Mouse (Mus musculus) lung, embryonic 14.5 days (tissue): ENCODE measurements at regions not wholly inside any gene's neighbourhood (a gene's known extent, or its start where the extent isn't known, plus 50 kb on each side); places are given as distances from the start of the nearest gene placed in this dataset.

Experiments used
- ATAC-seq: fragments of 200-750 bp; cut with Nextera tagmentation; 2 replicates; pipeline ENCODE4 v1.8.0; 2017; ENCODE audit warnings: mild to moderate bottlenecking, moderate TSS enrichment, moderate library complexity; ENCODE audit not compliant: insufficient read depth
- DNase-seq: peaks from one replicate; pipeline ENCODE4 v3.0.0-alpha.2; 2015
- H3K27ac ChIP-seq: fragments of 300-500 bp; sonication (generic); 2 replicates; pipeline ENCODE4 v1.5.1; 2014; ENCODE audit warnings: low read depth, mild to moderate bottlenecking, moderate library complexity
- H3K27me3 ChIP-seq: fragments of 300-500 bp; sonication (generic); 2 replicates; pipeline ENCODE4 v1.6.1; 2014; ENCODE audit warnings: low read length, control low read depth; ENCODE audit not compliant: insufficient read depth
- H3K36me3 ChIP-seq: fragments of 300-500 bp; sonication (generic); 2 replicates; pipeline ENCODE4 v1.6.1; 2014; ENCODE audit warnings: control low read depth; ENCODE audit not compliant: insufficient read depth
- H3K4me1 ChIP-seq: fragments of 300-500 bp; sonication (generic); 2 replicates; pipeline ENCODE4 v1.6.1; 2014; ENCODE audit warnings: antibody characterized with exemption, control low read depth; ENCODE audit not compliant: insufficient read depth
- H3K4me2 ChIP-seq: fragments of 300-500 bp; sonication (generic); 2 replicates; pipeline ENCODE4 v1.6.1; 2014; ENCODE audit warnings: mild to moderate bottlenecking
- H3K4me3 ChIP-seq: fragments of 300-500 bp; sonication (generic); 2 replicates; pipeline ENCODE4 v1.5.1; 2014; ENCODE audit warnings: low read depth, low read length
- H3K9ac ChIP-seq: fragments of 300-500 bp; sonication (generic); 2 replicates; pipeline ENCODE4 v1.6.1; 2014
- H3K9me3 ChIP-seq: fragments of 300-500 bp; sonication (generic); 2 replicates; pipeline ENCODE4 v1.6.1; 2016; ENCODE audit warnings: low read depth, low read length, control low read depth
- CTCF ChIP-seq: IDR thresholded peaks from 2 replicates; pipeline ENCODE4 v1.5.1; 2016; ENCODE audit warnings: antibody characterized with exemption, low read depth
- WGBS: fragments of 180-500 bp; shearing (Covaris S2); extraction: QIAGEN DNeasy Blood & Tissue Kit; methylation state at CpG from one replicate; pipeline ENCODE4 v1.1.7; 2014; 5-methylcytosine and 5-hydroxymethylcytosine counted together

- no peak overlapping the region for H3K9ac ChIP-seq
- no peak overlapping the region for H3K4me2 ChIP-seq
- peak; percentile 84 for ATAC-seq
- no peak for TF ChIP-seq CTCF
- no peaks in the 10 kb centered on the region for H3K27me3 ChIP-seq
- no peaks in the 10 kb centered on the region for H3K9me3 ChIP-seq
- WGBS, result 50% methylated on average over 12 of the region's 12 CpGs
- no peaks in the 10 kb centered on the region for H3K4me1 ChIP-seq
- H3K4me3 ChIP-seq, result no peak overlapping the region
- H3K36me3 ChIP-seq, result no peaks in the 10 kb centered on the region
- peak overlapping the region; percentile 46; the same call in 1 of the 2 replicates for H3K27ac ChIP-seq
- peak; percentile 81 for DNase-seq
Measured at GRCm38 (mm10) chr1:91701475-91701874, 99.8 kb upstream of the Twist2 start.

DNA sequence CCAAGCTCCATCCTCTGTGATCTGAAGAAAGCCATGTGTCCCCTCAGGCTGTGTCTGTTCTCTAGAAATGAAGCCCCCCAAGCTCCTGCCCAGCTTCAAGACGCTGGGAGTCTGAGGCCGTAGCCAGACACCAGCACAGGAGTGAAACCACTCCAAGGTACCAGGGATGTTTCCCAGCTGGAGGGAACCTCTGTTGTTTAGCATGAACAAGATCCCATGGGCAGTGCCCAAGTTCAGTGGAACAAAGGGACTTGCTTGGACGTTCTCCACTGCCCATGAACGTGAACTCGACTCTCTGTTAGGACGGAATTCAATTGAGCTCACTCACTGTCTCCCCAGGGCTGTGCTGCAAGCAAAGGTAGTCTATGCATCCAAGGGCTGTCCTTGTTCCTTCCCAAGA lies 99.2 kb upstream of the Twist2 start:
- H3K36me3 ChIP-seq, result no peaks in the 10 kb centered on the region
- TF ChIP-seq CTCF, result no peak
- H3K4me2 ChIP-seq, result no peak overlapping the region
- DNase-seq (peak; percentile 33), ATAC-seq (no peak)
- no peak overlapping the region for H3K9ac ChIP-seq
- no peaks in the 10 kb centered on the region for H3K4me1 ChIP-seq
- WGBS, result 77% methylated on average over 6 of the region's 6 CpGs
- H3K9me3 ChIP-seq, result no peaks in the 10 kb centered on the region
- H3K27me3 ChIP-seq, result no peaks in the 10 kb centered on the region
- H3K4me3 ChIP-seq, result no peak overlapping the region
- peak overlapping the region; percentile 46; the same call in 1 of the 2 replicates for H3K27ac ChIP-seq

- no peak for TF ChIP-seq CTCF
Measured at GRCm38 (mm10) chr1:91702737-91703136, 98.5 kb upstream of the Twist2 start.

DNA sequence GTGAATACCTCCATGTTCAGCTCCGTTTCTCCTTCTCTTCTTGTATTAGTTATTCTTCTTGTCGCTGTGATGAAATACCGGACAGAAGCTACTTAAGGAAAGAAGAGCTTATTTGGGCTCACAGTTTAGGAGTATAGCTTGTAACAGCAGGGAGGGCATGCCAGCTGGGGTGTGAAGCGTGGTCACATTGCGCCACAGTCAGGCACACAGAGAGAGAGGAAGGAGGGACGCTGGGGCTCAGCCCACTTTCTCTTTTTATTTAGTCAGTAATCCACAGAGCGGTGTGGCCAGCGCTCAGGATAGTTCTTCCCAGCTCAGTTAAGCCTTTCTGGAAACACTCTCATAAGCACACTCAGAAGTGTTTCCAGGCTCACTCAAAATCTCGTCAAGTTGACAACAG lies 95.8 kb upstream of the Twist2 start:
- H3K9me3 ChIP-seq, result no peaks in the 10 kb centered on the region
- ATAC-seq (no peak), DNase-seq (no peak)
- no peak overlapping the region for H3K4me2 ChIP-seq
- H3K9ac ChIP-seq, result no peak overlapping the region
- no peak overlapping the region for H3K4me3 ChIP-seq
- no peaks in the 10 kb centered on the region for H3K27me3 ChIP-seq
- no peak overlapping the region for H3K27ac ChIP-seq
- 77% methylated on average over 9 of the region's 9 CpGs for WGBS
- TF ChIP-seq CTCF, result no peak
- no peaks in the 10 kb centered on the region for H3K36me3 ChIP-seq
- H3K4me1 ChIP-seq, result no peaks in the 10 kb centered on the region

More at GRCm38 (mm10) chr1:91702737-91703136, 98.5 kb upstream of the Twist2 start:
- ATAC-seq (no peak), DNase-seq (no peak)
- H3K4me2 ChIP-seq, result no peak overlapping the region
- H3K27me3 ChIP-seq, result no peaks in the 10 kb centered on the region
- H3K27ac ChIP-seq, result no peak overlapping the region
- no peak overlapping the region for H3K9ac ChIP-seq
- no peaks in the 10 kb centered on the region for H3K36me3 ChIP-seq
- no peaks in the 10 kb centered on the region for H3K9me3 ChIP-seq
- H3K4me1 ChIP-seq, result no peaks in the 10 kb centered on the region
- H3K4me3 ChIP-seq, result no peak overlapping the region

- H3K9ac ChIP-seq, result no peak overlapping the region
- no peaks in the 10 kb centered on the region for H3K36me3 ChIP-seq
- H3K4me1 ChIP-seq, result no peaks in the 10 kb centered on the region
- no peak for TF ChIP-seq CTCF
- no peak overlapping the region for H3K4me2 ChIP-seq
- H3K27ac ChIP-seq, result no peak overlapping the region
- no peak for ATAC-seq
- DNase-seq, result peak; percentile 23
- no peaks in the 10 kb centered on the region for H3K27me3 ChIP-seq
- 52% methylated on average over 7 of the region's 7 CpGs for WGBS
- no peak overlapping the region for H3K4me3 ChIP-seq
- H3K9me3 ChIP-seq, result no peaks in the 10 kb centered on the region
Measured at GRCm38 (mm10) chr1:91708550-91709243, 92.6 kb upstream of the Twist2 start.

DNA sequence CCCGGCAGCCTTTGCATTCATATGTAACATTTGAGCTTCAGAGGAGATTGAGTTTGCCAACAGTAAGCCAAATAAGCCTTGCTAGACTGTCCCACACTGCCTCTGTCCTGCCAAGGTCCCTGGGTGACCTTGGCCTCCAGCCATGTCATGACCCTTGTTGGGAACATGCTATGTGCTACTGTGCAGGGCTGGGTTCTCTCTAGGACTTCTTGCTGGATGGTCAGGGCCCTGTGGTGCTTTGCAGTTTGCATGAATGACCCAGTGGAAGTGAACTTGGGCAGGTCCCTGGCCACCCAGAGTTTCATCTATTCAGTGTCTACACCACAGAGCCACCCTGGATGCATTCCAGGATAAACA lies 92.0 kb upstream of the Twist2 start:
- Histone ChIP-seq H3K9me3 (no peaks in the 10 kb centered on the region), H3K4me2 (no peak overlapping the region), H3K9ac (no peak overlapping the region), H3K27ac (no peak overlapping the region), H3K36me3 (no peaks in the 10 kb centered on the region), H3K4me1 (no peaks in the 10 kb centered on the region), H3K4me3 (no peak overlapping the region), H3K27me3 (no peaks in the 10 kb centered on the region)
- DNase-seq (no peak), ATAC-seq (no peak)
- 70% methylated on average over 1 of the region's 1 CpGs for WGBS
- TF ChIP-seq CTCF, result no peak

DNA sequence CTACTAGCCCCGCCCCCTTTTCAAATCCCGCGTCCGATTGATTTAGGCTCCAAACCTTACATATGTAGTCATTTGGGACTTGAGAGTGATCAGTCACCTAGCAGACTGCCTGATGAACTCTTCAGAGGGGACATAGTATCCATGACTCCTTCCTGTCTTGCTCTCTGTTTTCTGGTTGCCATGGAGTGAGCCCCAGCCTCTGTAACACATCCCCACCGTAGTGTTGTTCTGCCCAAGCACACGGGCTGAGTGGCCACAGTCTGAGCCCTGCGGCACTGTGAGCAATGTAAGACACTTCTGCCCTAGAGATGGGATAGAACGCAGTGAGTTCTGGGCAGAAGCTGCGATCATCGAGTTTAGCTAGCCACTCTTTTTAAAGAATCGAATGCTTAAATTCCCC lies 88.1 kb upstream of the Twist2 start:
- no peaks in the 10 kb centered on the region for H3K9me3 ChIP-seq
- no peak for DNase-seq
- H3K27ac ChIP-seq, result no peak overlapping the region
- H3K4me2 ChIP-seq, result no peak overlapping the region
- no peaks in the 10 kb centered on the region; the same call in 1 of the 2 replicates for H3K4me1 ChIP-seq
- H3K27me3 ChIP-seq, result no peaks in the 10 kb centered on the region
- ATAC-seq, result no peak
- H3K36me3 ChIP-seq, result no peaks in the 10 kb centered on the region
- TF ChIP-seq CTCF, result no peak
- no peak overlapping the region for H3K9ac ChIP-seq
- H3K4me3 ChIP-seq, result no peak overlapping the region
- 66% methylated on average over 11 of the region's 11 CpGs for whole genome bisulfite sequencing
